Mouse (Mus musculus) neural tube, embryonic 10.5 days (tissue): ENCODE results near the gene Matn4.

Experiments used
- DNase-seq: peaks from one replicate; pipeline ENCODE4 v3.0.0-alpha.2; 2017; ENCODE audit warnings: low spot score; ENCODE audit errors: extremely low spot score

The Matn4 gene

GRCm38 (mm10) chr2:164417198-164417597 is 12.2 kb upstream of the Matn4 start:
- no peak for DNase-seq

GRCm38 (mm10) chr2:164414581-164414980 is 9.6 kb upstream of the Matn4 start:
- DNase-seq, result no peak

GRCm38 (mm10) chr2:164414167-164414566 is 9.2 kb upstream of the Matn4 start:
- no peak for DNase-seq

GRCm38 (mm10) chr2:164407708-164408107 is 2.7 kb upstream of the Matn4 start:
- DNase-seq, result peak; percentile 84

GRCm38 (mm10) chr2:164405519-164405918 is 559 bp upstream of the Matn4 start:
- no peak for DNase-seq

- DNase-seq, result peak; percentile 61
These were observed 624 bp downstream of the Matn4 start for GRCm38 (mm10) chr2:164404082-164404990.

- DNase-seq, result no peak
These were observed 1.4 kb downstream of the Matn4 start for GRCm38 (mm10) chr2:164403396-164404081.

GRCm38 (mm10) chr2:164402906-164403305 is 2.1 kb downstream of the Matn4 start, which contains the start of gene Rbpjl:
TSS of gene Rbpjl (plus strand) at chr2:164403141.
- DNase-seq, result peak; percentile 84

- no peak for DNase-seq
These were observed 8.0 kb downstream of the Matn4 start for GRCm38 (mm10) chr2:164396911-164397310.

GRCm38 (mm10) chr2:164396076-164396475 is 8.9 kb downstream of the Matn4 start:
- DNase-seq, result no peak

GRCm38 (mm10) chr2:164393126-164393525 is 11.8 kb downstream of the Matn4 start:
- DNase-seq, result no peak

GRCm38 (mm10) chr2:164389499-164389898 is 15.5 kb downstream of the Matn4 start:
- DNase-seq, result peak; percentile 91

GRCm38 (mm10) chr2:164389020-164389419 is 15.9 kb downstream of the Matn4 start, which contains the start of gene Slpi:
TSS of gene Slpi (minus strand) at chr2:164389095.
- peak; percentile 59 for DNase-seq

GRCm38 (mm10) chr2:164386953-164387352 is 18.0 kb downstream of the Matn4 start:
- DNase-seq, result peak; percentile 38

GRCm38 (mm10) chr2:164385927-164386763 is 18.8 kb downstream of the Matn4 start:
- DNase-seq, result peak; percentile 67

- no peak for DNase-seq
These were observed 21.1 kb downstream of the Matn4 start for GRCm38 (mm10) chr2:164383656-164384399.

GRCm38 (mm10) chr2:164382971-164383370 is 22.0 kb downstream of the Matn4 start:
- no peak for DNase-seq

GRCm38 (mm10) chr2:164381726-164382125 is 23.2 kb downstream of the Matn4 start:
- DNase-seq, result no peak

- DNase-seq, result no peak
These were observed 27.2 kb downstream of the Matn4 start for GRCm38 (mm10) chr2:164377478-164378426.
